Mouse (Mus musculus): ENCODE data around the gene Pimreg. TPM values are rescaled to one million over a fixed set of nuclear protein-coding genes. Genes with fewer than 3 reads are reported as not detected.
A peak's percentile ranks its signal among the peaks of the same experiment; 100 is the strongest.

Pimreg gene
- total RNA-seq, 2 experiments from 2014 or later: 3.1 to 7.1 TPM

DNA sequence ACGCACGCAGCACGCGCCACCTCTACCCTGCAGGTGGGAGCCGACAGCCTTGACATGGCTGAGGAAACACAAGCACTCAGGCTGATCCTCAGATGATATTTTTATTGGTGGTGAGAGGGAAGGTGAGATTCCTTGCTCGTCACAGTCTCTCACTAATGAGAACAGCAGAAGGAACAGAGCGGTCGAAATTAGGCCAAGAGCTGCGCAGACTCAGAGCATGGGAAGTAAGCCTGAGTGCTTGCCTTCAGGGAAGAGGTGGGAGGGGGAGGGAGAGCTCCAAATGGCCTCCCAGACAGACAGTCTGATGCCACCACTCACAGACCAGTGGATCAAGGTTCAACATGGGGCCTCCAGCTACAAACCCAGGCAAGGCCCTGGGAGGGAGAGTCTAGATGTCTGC is 15.3 kb upstream of the Pimreg start:
- no peak for ATAC-seq (replicated peaks; ENCODE audit: low FRiP score, low TSS enrichment, poor library complexity, severe bottlenecking)

DNA sequence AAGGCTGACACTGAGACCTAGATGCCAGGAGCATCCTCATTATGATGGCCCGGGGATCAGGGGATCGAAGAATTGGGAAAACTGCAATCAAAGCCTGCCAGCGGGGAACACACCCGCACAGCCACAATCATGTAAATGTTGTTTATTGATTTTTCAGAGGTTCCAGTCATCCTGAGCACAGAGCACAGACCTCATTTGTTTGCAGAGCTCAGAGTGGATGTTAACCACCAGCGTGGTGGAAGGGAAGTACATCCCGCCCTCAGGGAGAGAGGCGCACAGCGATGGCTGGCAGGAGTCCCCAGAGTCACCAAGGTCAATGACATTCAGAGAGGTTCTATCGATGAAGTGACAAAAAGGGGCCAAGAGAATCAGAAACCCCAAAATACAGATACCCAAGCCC is 14.0 kb upstream of the Pimreg start:
- no peak for ATAC-seq (replicated peaks; ENCODE audit: low FRiP score, low TSS enrichment, poor library complexity, severe bottlenecking)

- no peak for ATAC-seq (replicated peaks; ENCODE audit: low FRiP score, low TSS enrichment, poor library complexity, severe bottlenecking)
These were observed 12.7 kb upstream of the Pimreg start for GRCm38 (mm10) chr11:72029143-72029542.

DNA sequence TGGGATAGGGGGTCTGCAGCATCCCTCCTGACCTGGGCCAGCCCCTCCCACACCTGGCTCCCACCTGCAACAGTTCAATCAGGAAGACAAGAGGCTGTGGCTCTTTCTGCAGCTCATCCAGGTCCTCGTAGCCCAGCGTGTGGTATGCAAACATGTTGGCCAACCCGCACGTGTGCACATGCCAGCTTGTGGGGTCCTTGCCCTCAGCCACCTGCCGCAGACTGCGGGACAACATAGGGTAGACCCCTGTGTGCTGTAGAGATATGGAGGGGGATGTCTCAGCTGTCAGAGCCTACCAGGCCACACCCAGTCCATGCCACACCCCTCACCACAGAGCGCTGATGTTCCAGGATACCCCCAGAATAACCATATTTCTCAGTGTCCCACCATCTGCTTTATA is 10.5 kb upstream of the Pimreg start:
- no peak for ATAC-seq (replicated peaks; ENCODE audit: low FRiP score, low TSS enrichment, poor library complexity, severe bottlenecking)

- no peak for ATAC-seq (replicated peaks; ENCODE audit: low FRiP score, low TSS enrichment, poor library complexity, severe bottlenecking)
These were observed 9.7 kb upstream of the Pimreg start for GRCm38 (mm10) chr11:72032091-72032490.

DNA sequence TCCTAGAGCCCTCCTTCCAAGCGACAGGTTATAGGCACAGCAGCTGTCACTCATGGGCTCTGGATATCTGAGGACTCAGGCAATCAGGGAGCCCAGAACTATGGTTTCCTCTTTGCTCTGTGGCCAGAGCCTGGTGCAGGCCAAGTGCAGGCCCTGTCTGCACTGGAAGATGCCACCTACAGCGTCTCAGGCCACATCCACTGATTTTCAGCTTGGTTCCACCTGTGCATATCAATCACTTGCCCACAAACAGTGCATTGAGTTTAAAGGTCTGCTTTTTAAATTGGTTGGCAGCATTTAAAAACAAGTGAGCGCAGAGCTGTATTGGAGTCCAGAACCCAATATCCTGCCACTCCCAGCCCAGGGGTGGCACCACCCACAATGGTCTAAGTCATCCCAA is 9.2 kb upstream of the Pimreg start:
- ATAC-seq (replicated peaks; ENCODE audit: low FRiP score, low TSS enrichment, poor library complexity, severe bottlenecking): no peak

DNA sequence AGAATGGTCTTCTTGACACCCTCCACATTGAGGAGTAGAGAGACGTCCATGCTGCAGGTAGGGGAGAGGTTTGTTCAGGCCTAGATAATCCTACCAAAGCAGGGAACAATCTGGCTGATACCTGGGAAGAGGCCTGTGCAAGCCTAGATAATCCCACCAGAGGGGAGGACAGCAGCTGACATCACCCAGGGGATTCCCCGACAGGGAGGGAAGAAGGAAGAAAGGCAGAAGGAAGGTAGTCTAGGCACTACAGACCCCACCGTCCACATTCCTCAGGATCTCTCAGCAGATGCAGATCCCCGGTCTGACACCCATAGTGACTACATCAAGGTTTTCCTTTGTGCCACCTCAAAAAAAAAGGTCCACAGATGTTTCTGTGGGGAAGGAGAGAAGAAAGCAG is 4.4 kb upstream of the Pimreg start, which contains the start of gene Aipl1:
Gene Aipl1, minus strand, starts transcription at position 101 of the 400 bp plus-strand sequence.
- ATAC-seq (replicated peaks; ENCODE audit: low FRiP score, low TSS enrichment, poor library complexity, severe bottlenecking): no peak

DNA sequence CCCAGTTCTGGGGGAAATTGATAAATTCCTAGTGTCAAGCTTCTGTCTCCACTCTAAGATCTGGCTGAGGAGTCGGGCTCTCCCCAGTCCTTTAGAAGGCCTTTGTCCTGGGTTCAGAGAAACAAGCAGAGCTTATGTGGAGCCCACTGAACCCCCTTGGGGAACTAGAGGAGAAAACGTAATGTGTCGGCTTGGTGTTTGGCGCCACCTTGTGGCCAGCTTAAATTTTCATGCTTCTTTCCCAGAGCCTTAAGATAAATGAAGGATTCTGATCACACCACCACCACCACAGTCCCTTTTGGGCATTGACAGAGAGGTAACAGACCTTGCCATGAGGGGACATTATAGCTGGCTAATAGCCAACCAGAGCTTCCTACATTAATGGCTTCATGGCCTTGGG is 3.8 kb upstream of the Pimreg start:
- 0 out of 2 replicates have a peak, but pooled peaks have one; percentile 27 for ATAC-seq (replicated peaks; ENCODE audit: low FRiP score, low TSS enrichment, poor library complexity, severe bottlenecking)

DNA sequence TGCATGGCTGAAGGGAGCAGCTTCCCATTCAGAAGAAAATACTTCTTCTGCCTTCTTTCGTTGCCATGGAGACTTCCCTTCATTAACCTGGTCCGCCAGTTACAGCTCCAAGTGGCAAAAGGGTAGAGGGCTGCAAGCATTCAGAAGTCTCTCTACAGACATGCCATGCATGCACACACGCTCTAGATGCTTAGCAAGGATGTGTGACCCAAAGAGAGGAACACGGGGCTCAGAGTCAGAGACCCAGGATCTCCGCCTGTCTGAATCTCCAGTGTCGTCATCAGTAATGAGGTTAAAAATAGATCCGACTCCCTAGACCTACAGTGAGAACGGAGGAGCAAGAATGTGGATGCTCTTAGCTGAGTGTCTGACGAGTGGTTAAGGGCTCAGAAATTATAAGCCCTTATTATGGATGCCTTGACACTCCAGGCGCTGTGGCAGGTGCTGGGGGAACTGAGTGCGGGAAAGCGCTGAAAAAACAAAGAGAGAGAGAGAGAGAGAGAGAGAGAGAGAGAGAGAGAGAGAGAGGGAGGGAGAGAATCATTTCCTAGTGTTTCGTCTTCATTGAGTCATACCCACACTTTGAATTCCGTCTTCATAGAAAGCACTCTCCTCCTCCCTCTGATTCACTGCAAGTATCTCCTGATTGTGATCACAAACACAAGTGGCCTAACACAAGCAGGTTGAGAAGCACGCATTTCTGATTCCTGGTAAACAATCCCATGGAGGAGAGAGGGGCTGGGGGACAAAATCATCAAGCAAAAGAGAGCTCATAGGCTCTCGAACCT is 2.0 kb upstream of the Pimreg start:
- ATAC-seq (replicated peaks; ENCODE audit: low FRiP score, low TSS enrichment, poor library complexity, severe bottlenecking): no peak

GRCm38 (mm10) chr11:72041290-72041767 is 503 bp upstream of the Pimreg start:
- ATAC-seq (replicated peaks; ENCODE audit: low FRiP score, low TSS enrichment, poor library complexity, severe bottlenecking): no peak

GRCm38 (mm10) chr11:72042631-72043030 is 799 bp downstream of the Pimreg start:
- ATAC-seq (replicated peaks; ENCODE audit: low FRiP score, low TSS enrichment, poor library complexity, severe bottlenecking): no peak

DNA sequence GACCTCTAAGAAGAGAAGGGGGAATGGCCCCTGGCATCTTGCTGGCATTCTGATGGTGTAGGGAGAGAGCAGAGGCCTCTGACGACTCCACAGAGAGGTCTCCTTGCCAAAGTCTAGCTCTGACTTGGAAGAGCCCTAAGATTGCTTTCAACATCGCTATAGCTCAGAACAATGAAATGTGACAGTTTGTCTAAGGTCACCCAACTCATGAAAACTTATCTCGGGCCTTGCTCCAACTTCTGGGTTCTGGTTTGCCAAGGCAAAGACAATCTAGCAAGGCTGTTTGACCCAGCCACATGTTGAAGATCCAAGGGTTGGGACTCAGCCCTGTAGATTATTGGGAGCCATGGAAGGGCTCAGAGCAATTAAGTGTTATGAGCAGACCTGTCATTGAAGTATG is 2.4 kb downstream of the Pimreg start:
- ATAC-seq (replicated peaks; ENCODE audit: low FRiP score, low TSS enrichment, poor library complexity, severe bottlenecking): no peak

DNA sequence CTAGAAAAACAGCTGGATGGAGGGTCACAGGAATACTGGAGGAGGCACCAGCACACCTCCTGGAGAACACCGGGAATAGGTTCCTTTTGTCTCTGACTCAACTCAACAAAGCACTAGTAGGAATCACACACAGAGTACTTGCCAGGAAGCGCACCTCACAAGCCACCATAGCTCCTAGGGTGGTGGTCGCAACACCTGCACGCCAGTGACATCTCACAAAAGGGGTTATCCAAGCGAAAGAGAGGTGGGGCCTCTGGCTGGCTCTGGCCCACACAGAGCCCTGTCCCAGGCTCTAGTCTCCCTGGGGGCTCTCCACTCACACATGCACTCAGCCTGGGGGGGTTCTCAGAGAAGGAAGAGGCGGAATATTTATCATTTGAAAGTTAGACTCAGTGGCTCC is 6.9 kb downstream of the Pimreg start:
- ATAC-seq (replicated peaks; ENCODE audit: low FRiP score, low TSS enrichment, poor library complexity, severe bottlenecking): no peak

DNA sequence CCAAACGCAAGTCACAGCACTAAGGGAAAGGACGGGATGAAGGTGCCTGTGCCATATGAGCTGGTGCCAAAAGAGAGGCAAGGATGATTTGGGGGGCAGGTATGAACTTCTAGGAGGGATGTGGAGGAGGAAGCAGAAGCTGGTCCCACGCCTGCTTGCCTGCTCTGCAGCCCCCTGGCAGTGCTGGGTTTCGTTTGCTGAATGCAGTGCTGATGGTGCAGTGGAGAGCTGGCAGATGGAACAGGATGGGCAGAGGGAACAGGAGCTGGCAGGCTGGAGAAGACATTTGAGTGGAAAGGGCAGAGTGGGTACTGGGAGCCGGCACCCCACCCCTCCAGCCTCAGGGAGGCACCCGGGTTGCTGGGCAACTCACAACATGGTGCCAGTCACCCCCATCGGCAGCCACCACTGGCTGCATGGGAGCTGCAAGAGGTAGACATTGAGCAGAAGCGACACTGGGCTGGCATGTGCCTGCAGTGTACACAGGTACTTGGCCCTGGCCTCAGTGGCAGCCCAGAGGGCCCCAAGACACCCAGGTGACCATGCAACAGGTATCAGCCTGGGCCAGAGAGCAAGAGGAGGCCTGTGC is 7.4 kb downstream of the Pimreg start:
- no peak for ATAC-seq (replicated peaks; ENCODE audit: low FRiP score, low TSS enrichment, poor library complexity, severe bottlenecking)

DNA sequence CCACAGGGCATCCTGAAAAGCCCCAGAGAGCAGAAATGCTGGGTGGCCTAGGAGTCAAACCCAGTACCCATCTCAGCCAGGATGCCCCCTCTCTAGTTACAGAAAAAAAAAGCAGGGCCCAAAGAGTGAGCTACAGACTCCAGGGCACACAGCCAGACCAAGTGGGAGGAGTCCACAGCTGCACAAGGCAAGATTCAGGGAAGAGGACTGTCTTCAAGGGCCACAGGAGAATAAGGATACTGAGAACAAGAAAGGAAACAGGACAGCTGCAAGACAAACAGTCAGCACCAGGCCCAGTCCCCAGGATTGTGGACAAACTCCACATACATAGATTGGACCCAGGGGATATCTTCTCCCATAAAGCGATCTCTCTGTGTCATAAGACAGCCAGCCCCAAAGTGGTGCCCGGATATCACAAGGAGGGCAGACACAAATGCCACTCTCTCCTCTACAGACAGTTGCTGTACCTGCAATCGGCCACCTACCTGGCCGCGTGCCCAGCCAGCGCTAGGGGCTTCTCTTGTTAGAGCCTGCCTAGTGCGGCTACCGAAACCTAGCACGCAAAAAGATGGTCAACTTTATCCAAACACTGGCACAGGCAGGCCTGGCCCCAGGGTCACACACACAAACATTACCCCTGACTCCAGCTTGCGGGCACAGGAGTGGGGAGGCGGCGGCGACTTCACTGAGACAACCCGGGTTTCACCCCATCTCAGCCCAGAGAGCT is 8.5 kb downstream of the Pimreg start:
- no peak for ATAC-seq (replicated peaks; ENCODE audit: low FRiP score, low TSS enrichment, poor library complexity, severe bottlenecking)

- no peak for ATAC-seq (replicated peaks; ENCODE audit: low FRiP score, low TSS enrichment, poor library complexity, severe bottlenecking)
These were observed 9.3 kb downstream of the Pimreg start for GRCm38 (mm10) chr11:72050895-72051858.

DNA sequence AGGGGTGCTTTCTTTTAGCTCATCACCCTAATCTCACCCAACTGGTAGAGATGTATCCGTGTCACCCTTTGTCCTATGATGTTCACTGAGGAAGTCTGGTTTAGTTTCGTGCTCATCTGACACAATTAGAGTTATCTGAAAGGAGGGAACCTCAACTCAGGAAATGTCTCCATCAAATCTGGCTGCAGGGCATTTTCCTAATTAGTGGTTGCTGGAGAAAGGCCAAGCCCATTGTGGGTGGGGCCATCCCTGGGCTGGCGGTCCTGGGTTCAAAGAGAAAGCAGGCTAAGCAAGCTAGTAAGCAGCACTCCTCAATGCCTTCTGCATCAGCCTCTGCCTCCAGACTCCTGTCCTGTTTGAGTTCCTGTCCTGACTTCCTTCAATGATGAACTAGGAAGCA is 10.4 kb downstream of the Pimreg start:
- no peak for ATAC-seq (replicated peaks; ENCODE audit: low FRiP score, low TSS enrichment, poor library complexity, severe bottlenecking)

GRCm38 (mm10) chr11:72052636-72053035 is 10.8 kb downstream of the Pimreg start:
- peak; percentile 88 for ATAC-seq (replicated peaks; ENCODE audit: low FRiP score, low TSS enrichment, poor library complexity, severe bottlenecking)

DNA sequence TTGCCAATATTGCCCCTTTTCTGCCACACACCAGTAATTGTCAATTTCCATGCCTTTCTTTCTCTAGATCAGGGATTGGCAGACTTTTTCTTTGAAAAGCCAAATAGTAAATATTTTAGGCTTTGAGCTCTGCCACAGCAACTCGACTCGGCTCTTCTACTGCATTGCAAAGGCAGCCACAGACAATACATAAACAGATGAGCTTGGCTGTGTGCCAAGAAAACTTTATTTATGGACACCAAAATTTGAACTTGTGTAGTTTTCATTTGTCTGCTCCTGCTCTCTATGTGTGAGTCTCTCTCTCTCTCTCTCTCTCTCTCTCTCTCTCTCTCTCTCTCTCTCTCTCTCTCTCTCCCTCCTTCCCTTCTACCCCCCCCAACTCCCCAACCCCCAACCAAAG is 13.3 kb downstream of the Pimreg start:
- ATAC-seq (replicated peaks; ENCODE audit: low FRiP score, low TSS enrichment, poor library complexity, severe bottlenecking): no peak

Measured in megakaryocyte-erythroid progenitor cell, adult 5-6 weeks (primary cell).